Mouse (Mus musculus): ENCODE data around the gene Sstr3. TPM values are rescaled to one million over a fixed set of nuclear protein-coding genes. Genes with fewer than 3 reads are reported as not detected.

Sstr3 gene
- total and polyA plus RNA-seq, 2 experiments from 2014 or later = 0.04 to 0.12 TPM

GRCm38 (mm10) chr15:78583352-78583751 is 38.9 kb upstream of the Sstr3 start:
- DNase-seq (ENCODE audit: low spot score) = no peak
- Histone ChIP-seq H3K4me3 (ENCODE audit: low read depth, low read length) (no peak overlapping the region), H3K4me1 (ENCODE audit: control insufficient read depth, insufficient read depth) (peaks cover 5% of the 10 kb centered on the region; the same call in 1 of the 2 replicates), H3K36me3 (replicated peaks; ENCODE audit: control insufficient read depth, insufficient read depth, low read length) (no peaks in the 10 kb centered on the region), H3K9me3 (replicated peaks; ENCODE audit: control insufficient read depth, low read length) (no peaks in the 10 kb centered on the region; the same call in 1 of the 2 replicates), H3K4me2 (ENCODE audit: low read depth, low read length) (no peak overlapping the region), H3K27me3 (ENCODE audit: control insufficient read depth, insufficient read depth, low read length) (no peaks in the 10 kb centered on the region), H3K27ac (ENCODE audit: low read depth) (no peak overlapping the region), H3K9ac (replicated peaks; ENCODE audit: low read depth, low read length) (no peak overlapping the region)
- TF ChIP-seq EP300 (IDR thresholded peaks at IDR 0.05; ENCODE audit: low read depth) (no peak), CTCF (IDR thresholded peaks at IDR 0.05; ENCODE audit: low read depth) (no peak)
- WGBS = 24% methylated on average over 11 of the region's 11 CpGs
- ATAC-seq (ENCODE audit: insufficient read depth, low read depth) = no peak

GRCm38 (mm10) chr15:78576284-78576810 is 31.9 kb upstream of the Sstr3 start:
- no peaks in the 10 kb centered on the region for H3K27me3 ChIP-seq (ENCODE audit: control insufficient read depth, insufficient read depth, low read length)
- H3K9me3 ChIP-seq (replicated peaks; ENCODE audit: control insufficient read depth, low read length) = no peaks in the 10 kb centered on the region
- no peak for DNase-seq (ENCODE audit: low spot score)
- no peak overlapping the region for H3K27ac ChIP-seq (ENCODE audit: low read depth)
- ATAC-seq (ENCODE audit: insufficient read depth, low read depth) = no peak
- TF ChIP-seq CTCF (IDR thresholded peaks at IDR 0.05; ENCODE audit: low read depth) (no peak), EP300 (IDR thresholded peaks at IDR 0.05; ENCODE audit: low read depth) (no peak)
- no peak overlapping the region for H3K4me3 ChIP-seq (ENCODE audit: low read depth, low read length)
- WGBS = 57% methylated on average over 4 of the region's 4 CpGs
- no peak overlapping the region for H3K9ac ChIP-seq (replicated peaks; ENCODE audit: low read depth, low read length)
- H3K36me3 ChIP-seq (replicated peaks; ENCODE audit: control insufficient read depth, insufficient read depth, low read length) = no peaks in the 10 kb centered on the region
- H3K4me2 ChIP-seq (ENCODE audit: low read depth, low read length) = no peak overlapping the region
- H3K4me1 ChIP-seq (ENCODE audit: control insufficient read depth, insufficient read depth) = peaks cover 9% of the 10 kb centered on the region

- Histone ChIP-seq H3K36me3 (replicated peaks; ENCODE audit: control insufficient read depth, insufficient read depth, low read length) (no peaks in the 10 kb centered on the region), H3K4me2 (ENCODE audit: low read depth, low read length) (peak within 1 kb of the TSS; percentile 22; the same call in 1 of the 2 replicates), H3K27ac (ENCODE audit: low read depth) (peak within 1 kb of the TSS; percentile 49), H3K9me3 (replicated peaks; ENCODE audit: control insufficient read depth, low read length) (no peaks in the 10 kb centered on the region), H3K27me3 (ENCODE audit: control insufficient read depth, insufficient read depth, low read length) (no peaks in the 10 kb centered on the region), H3K4me1 (ENCODE audit: control insufficient read depth, insufficient read depth) (peaks cover 3% of the 10 kb centered on the region; the same call in 1 of the 2 replicates), H3K4me3 (ENCODE audit: low read depth, low read length) (peak within 1 kb of the TSS; percentile 23; the same call in 1 of the 2 replicates), H3K9ac (replicated peaks; ENCODE audit: low read depth, low read length) (no peak within 1 kb of the TSS; the same call in 1 of the 2 replicates)
- DNase-seq (ENCODE audit: low spot score) = no peak
- 75% methylated on average over 8 of the region's 8 CpGs for whole genome bisulfite sequencing
- no peak for TF ChIP-seq CTCF (IDR thresholded peaks at IDR 0.05; ENCODE audit: low read depth)
- TF ChIP-seq EP300 (IDR thresholded peaks at IDR 0.05; ENCODE audit: low read depth) = no peak
- ATAC-seq (ENCODE audit: insufficient read depth, low read depth) = no peak
These were observed 28.3 kb upstream of the Sstr3 start, which contains the start of gene Rac2 for GRCm38 (mm10) chr15:78572658-78573397. Rac2 (minus strand) TSS chr15:78572783.

GRCm38 (mm10) chr15:78572270-78572600 is 27.8 kb upstream of the Sstr3 start:
- H3K4me1 ChIP-seq (ENCODE audit: control insufficient read depth, insufficient read depth) = peaks cover 3% of the 10 kb centered on the region; the same call in 1 of the 2 replicates
- H3K4me2 ChIP-seq (ENCODE audit: low read depth, low read length) = peak overlapping the region; percentile 22; the same call in 1 of the 2 replicates
- no peaks in the 10 kb centered on the region for H3K9me3 ChIP-seq (replicated peaks; ENCODE audit: control insufficient read depth, low read length)
- no peaks in the 10 kb centered on the region for H3K36me3 ChIP-seq (replicated peaks; ENCODE audit: control insufficient read depth, insufficient read depth, low read length)
- peak overlapping the region; percentile 23; the same call in 1 of the 2 replicates for H3K4me3 ChIP-seq (ENCODE audit: low read depth, low read length)
- 81% methylated on average over 5 of the region's 5 CpGs for WGBS
- ATAC-seq (ENCODE audit: insufficient read depth, low read depth) (no peak), DNase-seq (ENCODE audit: low spot score) (no peak)
- TF ChIP-seq EP300 (IDR thresholded peaks at IDR 0.05; ENCODE audit: low read depth) = no peak
- H3K27ac ChIP-seq (ENCODE audit: low read depth) = peak overlapping the region; percentile 49
- H3K27me3 ChIP-seq (ENCODE audit: control insufficient read depth, insufficient read depth, low read length) = no peaks in the 10 kb centered on the region
- no peak overlapping the region; the same call in 1 of the 2 replicates for H3K9ac ChIP-seq (replicated peaks; ENCODE audit: low read depth, low read length)

GRCm38 (mm10) chr15:78571554-78572269 is 27.2 kb upstream of the Sstr3 start:
- TF ChIP-seq CTCF (IDR thresholded peaks at IDR 0.05; ENCODE audit: low read depth) (no peak), EP300 (IDR thresholded peaks at IDR 0.05; ENCODE audit: low read depth) (peak; percentile 74)
- Histone ChIP-seq H3K9me3 (replicated peaks; ENCODE audit: control insufficient read depth, low read length) (no peaks in the 10 kb centered on the region), H3K27ac (ENCODE audit: low read depth) (peak overlapping the region; percentile 49), H3K36me3 (replicated peaks; ENCODE audit: control insufficient read depth, insufficient read depth, low read length) (no peaks in the 10 kb centered on the region), H3K4me3 (ENCODE audit: low read depth, low read length) (peak overlapping the region; percentile 23; the same call in 1 of the 2 replicates), H3K4me1 (ENCODE audit: control insufficient read depth, insufficient read depth) (peaks cover 3% of the 10 kb centered on the region; the same call in 1 of the 2 replicates), H3K4me2 (ENCODE audit: low read depth, low read length) (peak overlapping the region; percentile 22; the same call in 1 of the 2 replicates), H3K27me3 (ENCODE audit: control insufficient read depth, insufficient read depth, low read length) (no peaks in the 10 kb centered on the region), H3K9ac (replicated peaks; ENCODE audit: low read depth, low read length) (no peak overlapping the region; the same call in 1 of the 2 replicates)
- 18% methylated on average over 16 of the region's 16 CpGs for WGBS
- peak; percentile 69 for DNase-seq (ENCODE audit: low spot score)
- ATAC-seq (ENCODE audit: insufficient read depth, low read depth) = peak; percentile 83
